Mouse (Mus musculus) regulatory T cell (primary cell): ENCODE data around the gene Pde7b.

Source experiments
- in situ Hi-C: fragments of 300-600 bp; cut with MboI, MseI; formaldehyde crosslinking; loops from one replicate; pipeline ENCODE4 v1.15.1; 2025; ENCODE audit warnings: high pct_unique_total_duplicates

Gene Pde7b

GRCm38 (mm10) chr10:20724906-20725305, at the start of gene Pde7b:
Pde7b (minus strand) TSS chr10:20725078.
- in situ Hi-C loops = no loop called here

GRCm38 (mm10) chr10:20772056-20772455, 47.2 kb upstream of the Pde7b start:
- in situ Hi-C loops = no loop called here

- in situ Hi-C loops = no loop called here
Observed at GRCm38 (mm10) chr10:20770418-20770888, 45.6 kb upstream of the Pde7b start.

GRCm38 (mm10) chr10:20769557-20770417, 44.9 kb upstream of the Pde7b start:
- in situ Hi-C loops = no loop called here

- in situ Hi-C loops = no loop called here
Observed at GRCm38 (mm10) chr10:20764352-20764751, 39.5 kb upstream of the Pde7b start.

- in situ Hi-C loops = no loop called here
Observed at GRCm38 (mm10) chr10:20758939-20759338, 34.1 kb upstream of the Pde7b start.

- in situ Hi-C loops = no loop called here
Observed at GRCm38 (mm10) chr10:20758259-20758658, 33.4 kb upstream of the Pde7b start.

- in situ Hi-C loops = no loop called here
Observed at GRCm38 (mm10) chr10:20756219-20756618, 31.3 kb upstream of the Pde7b start.

- in situ Hi-C loops = no loop called here
Observed at GRCm38 (mm10) chr10:20752883-20753282, 28.0 kb upstream of the Pde7b start.

GRCm38 (mm10) chr10:20750642-20751251, 25.9 kb upstream of the Pde7b start:
- in situ Hi-C loops = no loop called here

GRCm38 (mm10) chr10:20748938-20749337, 24.1 kb upstream of the Pde7b start:
- in situ Hi-C loops = no loop called here

- in situ Hi-C loops = no loop called here
Observed at GRCm38 (mm10) chr10:20747229-20747628, 22.4 kb upstream of the Pde7b start.

- in situ Hi-C loops = no loop called here
Observed at GRCm38 (mm10) chr10:20739801-20740200, 14.9 kb upstream of the Pde7b start.

GRCm38 (mm10) chr10:20737146-20737545, 12.3 kb upstream of the Pde7b start:
- in situ Hi-C loops = no loop called here

GRCm38 (mm10) chr10:20735775-20736449, 11.0 kb upstream of the Pde7b start:
- in situ Hi-C loops = no loop called here

- in situ Hi-C loops = no loop called here
Observed at GRCm38 (mm10) chr10:20733576-20733975, 8.7 kb upstream of the Pde7b start.

GRCm38 (mm10) chr10:20732180-20732579, 7.3 kb upstream of the Pde7b start:
- in situ Hi-C loops = no loop called here

GRCm38 (mm10) chr10:20730034-20730433, 5.2 kb upstream of the Pde7b start:
- in situ Hi-C loops = no loop called here

GRCm38 (mm10) chr10:20725384-20725983, 606 bp upstream of the Pde7b start:
- in situ Hi-C loops = no loop called here

- in situ Hi-C loops = no loop called here
Observed at GRCm38 (mm10) chr10:20724451-20724850, 427 bp downstream of the Pde7b start.

- in situ Hi-C loops = no loop called here
Observed at GRCm38 (mm10) chr10:20723962-20724361, 916 bp downstream of the Pde7b start.

- in situ Hi-C loops = no loop called here
Observed at GRCm38 (mm10) chr10:20723521-20723915, 1.4 kb downstream of the Pde7b start.
